Mouse (Mus musculus) MEL (cell line): ENCODE measurements at regions not wholly inside any gene's neighbourhood (a gene's known extent, or its start where the extent isn't known, plus 50 kb on each side); places are given as distances from the start of the nearest gene placed in this dataset.

Source experiments
- DNase-seq: peaks from one replicate; pipeline ENCODE4 v3.0.0; 2011; ENCODE audit warnings: low read depth, low spot score
- H3K27ac ChIP-seq: 2 replicates; pipeline ENCODE4 v1.5.1; 2012; ENCODE audit warnings: low read depth, mild to moderate bottlenecking, control low read depth, low read length, moderate library complexity; ENCODE audit not compliant: control insufficient read depth
- H3K27me3 ChIP-seq, 2 experiments: fragments of 150-350 bp in 1 of 2; sonication (generic) in 1 of 2; 2 replicates each; pipeline ENCODE4 v1.6.1; 2012; ENCODE audit warnings: low read length in 2 of 2, mild to moderate bottlenecking in 2 of 2, improper control_type of control experiment in 1 of 2, moderate library complexity in 1 of 2; ENCODE audit not compliant: insufficient read depth in 2 of 2, control insufficient read depth in 1 of 2
- H3K36me3 ChIP-seq, 2 experiments: 2 replicates each; pipeline ENCODE4 v1.6.1; 2012 to 2014; ENCODE audit warnings: low read length in 2 of 2, improper control_type of control experiment in 1 of 2, inconsistent platforms in 1 of 2, mild to moderate bottlenecking in 1 of 2; ENCODE audit not compliant: insufficient read depth in 2 of 2, control insufficient read depth in 1 of 2
- H3K4me1 ChIP-seq, 2 experiments: fragments of 150-350 bp in 1 of 2; sonication (generic) in 1 of 2; 2 replicates each; pipeline ENCODE4 v1.6.1; 2012; ENCODE audit warnings: low read length in 2 of 2, improper control_type of control experiment in 1 of 2, mild to moderate bottlenecking in 1 of 2; ENCODE audit not compliant: insufficient read depth in 2 of 2, control insufficient read depth in 1 of 2
- H3K4me3 ChIP-seq, 2 experiments: fragments of 150-350 bp in 1 of 2; sonication (generic) in 1 of 2; 2 replicates each; pipeline ENCODE4 v1.5.1; 2012; ENCODE audit warnings: low read depth in 2 of 2, low read length in 2 of 2, mild to moderate bottlenecking in 2 of 2, moderate library complexity in 2 of 2, control low read depth in 1 of 2, improper control_type of control experiment in 1 of 2; ENCODE audit not compliant: control insufficient read depth in 1 of 2, insufficient read depth in 1 of 2
- H3K79me2 ChIP-seq: 2 replicates; pipeline ENCODE4 v1.6.1; 2012; ENCODE audit warnings: mild to moderate bottlenecking, low read length, moderate library complexity; ENCODE audit not compliant: control insufficient read depth, poor library complexity, insufficient read depth
- H3K9ac ChIP-seq: 2 replicates; pipeline ENCODE4 v1.6.1; 2012; ENCODE audit warnings: low read depth, mild to moderate bottlenecking, control low read depth, low read length, moderate library complexity; ENCODE audit not compliant: control insufficient read depth, poor library complexity, severe bottlenecking
- H3K9me3 ChIP-seq: fragments of 150-350 bp; sonication (generic); replicated peaks from 2 replicates; pipeline ENCODE4 v1.6.1; 2012; ENCODE audit warnings: mild to moderate bottlenecking, low read length, improper control_type of control experiment, moderate library complexity; ENCODE audit not compliant: insufficient read depth
- CHD2 ChIP-seq: IDR thresholded peaks from 2 replicates; pipeline ENCODE4 v1.6.1; 2011; ENCODE audit warnings: low read length, improper control_type of control experiment
- E2F4 ChIP-seq: IDR thresholded peaks from 2 replicates; pipeline ENCODE4 v1.6.1; 2011; ENCODE audit warnings: low read depth, low read length, improper control_type of control experiment, borderline replicate concordance
- EP300 ChIP-seq, 2 experiments: IDR thresholded peaks; 2 replicates each; pipeline ENCODE4 v1.6.1; 2011; ENCODE audit warnings: improper control_type of control experiment in 2 of 2, low read length in 2 of 2, low read depth in 1 of 2, mild to moderate bottlenecking in 1 of 2
- HCFC1 ChIP-seq: IDR thresholded peaks from 2 replicates; pipeline ENCODE4 v1.6.1; 2012; ENCODE audit warnings: low read depth, mild to moderate bottlenecking, inconsistent platforms, low read length, improper control_type of control experiment, moderate library complexity
- RAD21 ChIP-seq: IDR thresholded peaks from 2 replicates; pipeline ENCODE4 v1.6.1; 2011; ENCODE audit warnings: mild to moderate bottlenecking, low read depth, low read length, improper control_type of control experiment
- ZC3H11A ChIP-seq: IDR thresholded peaks from 2 replicates; pipeline ENCODE4 v1.6.1; 2012; ENCODE audit warnings: low read depth, mild to moderate bottlenecking, inconsistent platforms, low read length, improper control_type of control experiment

- H3K4me3 ChIP-seq = no peak overlapping the region
- no peaks in the 10 kb centered on the region for H3K9me3 ChIP-seq
- no peaks in the 10 kb centered on the region for H3K36me3 ChIP-seq
- H3K9ac ChIP-seq = no peak overlapping the region
- H3K27ac ChIP-seq = no peak overlapping the region
- no peaks in the 10 kb centered on the region for H3K4me1 ChIP-seq
- TF ChIP-seq HCFC1 = no peak
- TF ChIP-seq RAD21 = no peak
- no peak for TF ChIP-seq ZC3H11A
- no peak for TF ChIP-seq E2F4
- no peak for TF ChIP-seq CHD2
- TF ChIP-seq EP300 (IDR thresholded peaks at IDR 0.05; ENCODE audit: low read depth in 1 of 2, low read length in 2 of 2) = no peak
- H3K27me3 ChIP-seq = no peaks in the 10 kb centered on the region
- no peak for DNase-seq
- H3K79me2 ChIP-seq = no peaks in the 10 kb centered on the region
Observed at GRCm38 (mm10) chr1:186034443-186034842, 82.7 kb downstream of the Lyplal1 start.
